Mouse (Mus musculus) neural tube, embryonic 15.5 days (tissue): ENCODE measurements around the gene Ttc23. TPM values are rescaled to one million over a fixed set of nuclear protein-coding genes. Genes with fewer than 3 reads are reported as not detected.

Experiments
- ATAC-seq: fragments of 200-750 bp; cut with Nextera tagmentation; 2 replicates; pipeline ENCODE4 v1.8.0; 2017; ENCODE audit warnings: mild to moderate bottlenecking, moderate TSS enrichment, moderate library complexity; ENCODE audit not compliant: low FRiP score
- H3K27ac ChIP-seq: fragments of 300-500 bp; sonication (generic); replicated peaks from 2 replicates; pipeline ENCODE4 v1.5.1; 2015; ENCODE audit warnings: mild to moderate bottlenecking, inconsistent platforms
- H3K27me3 ChIP-seq: fragments of 300-500 bp; sonication (generic); replicated peaks from 2 replicates; pipeline ENCODE4 v1.6.1; 2015; ENCODE audit warnings: inconsistent platforms
- H3K36me3 ChIP-seq: fragments of 300-500 bp; sonication (generic); 2 replicates; pipeline ENCODE4 v1.6.1; 2015; ENCODE audit warnings: inconsistent platforms
- H3K4me1 ChIP-seq: fragments of 300-500 bp; sonication (generic); 2 replicates; pipeline ENCODE4 v1.6.1; 2015; ENCODE audit warnings: inconsistent platforms
- H3K4me2 ChIP-seq: fragments of 300-500 bp; sonication (generic); 2 replicates; pipeline ENCODE4 v1.6.1; 2015; ENCODE audit warnings: inconsistent platforms, mild to moderate bottlenecking, moderate library complexity
- H3K4me3 ChIP-seq: fragments of 300-500 bp; sonication (generic); replicated peaks from 2 replicates; pipeline ENCODE4 v1.5.1; 2015; ENCODE audit warnings: mild to moderate bottlenecking, inconsistent platforms
- H3K9ac ChIP-seq: fragments of 300-500 bp; sonication (generic); replicated peaks from 2 replicates; pipeline ENCODE4 v1.6.1; 2015; ENCODE audit warnings: mild to moderate bottlenecking, inconsistent platforms
- H3K9me3 ChIP-seq: fragments of 300-500 bp; sonication (generic); replicated peaks from 2 replicates; pipeline ENCODE4 v1.6.1; 2016; ENCODE audit warnings: inconsistent platforms
- WGBS: fragments of 180-500 bp; shearing (Covaris S2); methylation state at CpG from one replicate; pipeline ENCODE4 v1.1.7; 2015; ENCODE audit warnings: mixed read lengths; 5-methylcytosine and 5-hydroxymethylcytosine counted together
- polyA plus RNA-seq: library from polyadenylated mRNA; unstranded; fragments of >200 nt; fragmentation: Nextera tagmentation; extraction: Ambion mirVana; gene quantifications from 2 replicates; pipeline ENCODE4 v1.2.1, GENCODE M21; 2015

Gene Ttc23
- polyA plus RNA-seq, 1 experiment from 2014 or later = 6.1 TPM

GRCm38 (mm10) chr7:67725016-67725415 is 77.8 kb downstream of the Ttc23 start:
- WGBS = 62% methylated on average over 9 of the region's 9 CpGs
- Histone ChIP-seq H3K4me3 (no peak overlapping the region), H3K9me3 (no peaks in the 10 kb centered on the region), H3K27ac (no peak overlapping the region), H3K9ac (no peak overlapping the region), H3K4me1 (no peaks in the 10 kb centered on the region), H3K36me3 (no peaks in the 10 kb centered on the region), H3K4me2 (no peak overlapping the region), H3K27me3 (no peaks in the 10 kb centered on the region)
- ATAC-seq = no peak

GRCm38 (mm10) chr7:67728203-67728602 is 81.0 kb downstream of the Ttc23 start:
- H3K9ac ChIP-seq = no peak overlapping the region
- H3K4me1 ChIP-seq = 0 out of 2 replicates have a peak, but pooled peaks cover 3% of the 10 kb centered on the region
- no peaks in the 10 kb centered on the region for H3K9me3 ChIP-seq
- H3K27me3 ChIP-seq = no peaks in the 10 kb centered on the region
- H3K4me3 ChIP-seq = no peak overlapping the region
- H3K4me2 ChIP-seq = no peak overlapping the region
- H3K27ac ChIP-seq = no peak overlapping the region
- no peaks in the 10 kb centered on the region for H3K36me3 ChIP-seq
- 97% methylated on average over 4 of the region's 4 CpGs for WGBS
- no peak for ATAC-seq

DNA sequence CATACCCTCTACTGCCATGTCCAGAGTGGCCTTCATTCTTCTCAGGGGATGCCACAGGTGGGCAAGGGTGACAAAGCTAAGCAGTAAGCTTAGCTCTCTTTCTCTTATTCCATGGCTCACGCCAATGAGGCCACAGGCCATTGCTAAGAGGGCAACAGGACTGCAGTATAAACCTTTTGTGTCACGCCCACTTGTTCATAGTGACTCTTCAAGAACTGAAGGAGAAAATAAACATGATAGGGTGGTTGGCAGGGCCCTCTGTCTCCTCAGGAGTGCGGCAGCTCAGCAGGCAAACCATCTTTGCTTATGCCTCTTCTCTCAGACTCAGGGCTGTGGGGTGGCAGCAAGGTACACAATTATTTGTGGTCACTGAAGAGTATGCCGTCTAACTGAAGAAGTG is 81.6 kb downstream of the Ttc23 start:
- 94% methylated on average over 4 of the region's 4 CpGs for WGBS
- ATAC-seq = no peak
- H3K9ac ChIP-seq = no peak overlapping the region

GRCm38 (mm10) chr7:67730431-67731110 is 83.4 kb downstream of the Ttc23 start:
- 60% methylated on average over 5 of the region's 5 CpGs for WGBS
- peak overlapping the region; percentile 51; the same call in 1 of the 2 replicates for H3K27ac ChIP-seq
- no peak overlapping the region for H3K9ac ChIP-seq
- H3K4me1 ChIP-seq = 0 out of 2 replicates have a peak, but pooled peaks cover 3% of the 10 kb centered on the region
- no peaks in the 10 kb centered on the region for H3K9me3 ChIP-seq
- H3K27me3 ChIP-seq = no peaks in the 10 kb centered on the region
- ATAC-seq = no peak
- H3K4me2 ChIP-seq = no peak overlapping the region
- H3K4me3 ChIP-seq = no peak overlapping the region
- no peaks in the 10 kb centered on the region for H3K36me3 ChIP-seq

More for the DNA sequence above, 81.6 kb downstream of the Ttc23 start:
- Histone ChIP-seq H3K4me1 (0 out of 2 replicates have a peak, but pooled peaks cover 3% of the 10 kb centered on the region), H3K27me3 (no peaks in the 10 kb centered on the region), H3K27ac (no peak overlapping the region), H3K4me3 (no peak overlapping the region), H3K4me2 (no peak overlapping the region), H3K9me3 (no peaks in the 10 kb centered on the region), H3K36me3 (no peaks in the 10 kb centered on the region)

DNA sequence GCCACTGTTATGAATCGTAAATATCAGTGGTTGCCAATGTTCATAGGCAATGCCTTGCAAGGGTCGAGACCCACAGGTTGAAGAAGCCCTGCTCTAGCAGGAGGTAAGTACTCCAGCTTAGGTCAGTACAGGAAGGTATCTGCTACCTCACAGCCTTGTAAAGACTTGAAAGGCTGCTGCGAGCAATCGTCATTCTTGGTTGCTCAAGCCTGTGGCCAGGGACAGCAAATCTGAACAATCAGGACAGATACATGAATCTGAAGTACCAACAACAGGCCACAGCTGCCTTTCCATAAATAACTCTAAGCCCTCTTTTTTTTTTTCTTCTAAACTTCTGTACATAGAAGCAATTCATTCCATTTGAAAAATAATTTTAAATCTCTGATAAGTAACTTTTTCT is 85.1 kb downstream of the Ttc23 start:
- Histone ChIP-seq H3K9ac (no peak overlapping the region), H3K9me3 (no peaks in the 10 kb centered on the region), H3K4me1 (peaks cover 7% of the 10 kb centered on the region; the same call in 1 of the 2 replicates), H3K4me3 (no peak overlapping the region), H3K27me3 (no peaks in the 10 kb centered on the region), H3K4me2 (no peak overlapping the region), H3K27ac (no peak overlapping the region), H3K36me3 (no peaks in the 10 kb centered on the region)
- WGBS = 81% methylated on average over 4 of the region's 4 CpGs
- no peak for ATAC-seq

DNA sequence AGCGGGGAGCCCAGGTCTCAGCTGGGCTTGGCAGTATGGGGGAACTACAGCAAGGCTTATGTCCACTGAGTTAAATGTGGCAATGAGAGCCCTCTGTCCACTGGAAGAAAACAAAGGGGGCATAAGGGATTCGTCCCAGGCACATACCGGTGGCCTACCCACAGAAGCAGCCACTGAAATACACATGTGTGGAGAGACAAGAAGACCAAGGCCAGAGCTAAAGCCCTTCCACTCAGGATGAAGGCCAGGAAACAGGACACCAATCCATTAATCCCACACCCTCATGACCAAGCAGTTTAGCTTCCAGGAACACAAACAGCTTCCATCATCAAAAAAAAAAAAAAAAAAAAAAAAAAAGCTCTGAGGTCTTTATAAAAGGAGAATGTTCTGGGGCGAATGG is 93.2 kb downstream of the Ttc23 start:
- H3K27me3 ChIP-seq = no peaks in the 10 kb centered on the region
- no peaks in the 10 kb centered on the region for H3K9me3 ChIP-seq
- no peak overlapping the region for H3K9ac ChIP-seq
- no peak overlapping the region for H3K4me3 ChIP-seq
- H3K36me3 ChIP-seq = no peaks in the 10 kb centered on the region
- H3K27ac ChIP-seq = no peak overlapping the region
- no peak overlapping the region for H3K4me2 ChIP-seq
- ATAC-seq = no peak
- 80% methylated on average over 4 of the region's 4 CpGs for WGBS
- peaks cover 8% of the 10 kb centered on the region; the same call in 1 of the 2 replicates for H3K4me1 ChIP-seq

DNA sequence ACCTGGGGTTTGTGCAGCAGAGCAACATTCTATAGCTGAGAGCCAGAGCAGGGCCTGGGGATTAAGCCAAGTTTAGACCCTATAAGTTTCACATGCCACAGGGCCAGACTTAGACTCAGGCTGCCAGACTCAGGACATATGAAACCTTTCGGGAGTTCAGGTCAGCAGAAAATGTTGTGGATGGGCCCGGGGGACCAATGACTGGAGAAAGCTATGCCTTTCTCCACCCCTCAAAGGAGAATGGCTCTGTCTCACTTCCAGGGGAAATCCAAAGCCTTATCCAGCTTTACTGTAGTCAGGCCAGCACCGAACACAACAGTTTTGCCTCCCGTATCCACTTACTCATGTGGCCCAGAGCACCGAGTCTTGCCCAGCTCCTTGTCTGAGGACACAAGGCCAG is 93.6 kb downstream of the Ttc23 start:
- Histone ChIP-seq H3K4me1 (peaks cover 8% of the 10 kb centered on the region; the same call in 1 of the 2 replicates), H3K4me2 (no peak overlapping the region), H3K27me3 (no peaks in the 10 kb centered on the region), H3K27ac (no peak overlapping the region), H3K9ac (no peak overlapping the region), H3K36me3 (no peaks in the 10 kb centered on the region), H3K4me3 (no peak overlapping the region), H3K9me3 (no peaks in the 10 kb centered on the region)
- ATAC-seq = no peak
- 91% methylated on average over 5 of the region's 5 CpGs for WGBS

- Histone ChIP-seq H3K4me1 (0 out of 2 replicates have a peak, but pooled peaks cover 3% of the 10 kb centered on the region), H3K27ac (no peak overlapping the region), H3K4me2 (no peak overlapping the region), H3K36me3 (no peaks in the 10 kb centered on the region), H3K4me3 (no peak overlapping the region), H3K27me3 (no peaks in the 10 kb centered on the region), H3K9ac (no peak overlapping the region), H3K9me3 (no peaks in the 10 kb centered on the region)
- ATAC-seq = no peak
- 81% methylated on average over 7 of the region's 7 CpGs for WGBS
These were observed 94.5 kb downstream of the Ttc23 start for GRCm38 (mm10) chr7:67741706-67742105.

GRCm38 (mm10) chr7:67747731-67748305 is 100.6 kb downstream of the Ttc23 start:
- Histone ChIP-seq H3K27ac (no peak overlapping the region), H3K9me3 (no peaks in the 10 kb centered on the region), H3K27me3 (no peaks in the 10 kb centered on the region), H3K36me3 (no peaks in the 10 kb centered on the region), H3K4me2 (no peak overlapping the region), H3K9ac (no peak overlapping the region), H3K4me1 (peaks cover 6% of the 10 kb centered on the region), H3K4me3 (no peak overlapping the region)
- 94% methylated on average over 4 of the region's 4 CpGs for WGBS
- no peak; the same call in 1 of the 2 replicates for ATAC-seq

DNA sequence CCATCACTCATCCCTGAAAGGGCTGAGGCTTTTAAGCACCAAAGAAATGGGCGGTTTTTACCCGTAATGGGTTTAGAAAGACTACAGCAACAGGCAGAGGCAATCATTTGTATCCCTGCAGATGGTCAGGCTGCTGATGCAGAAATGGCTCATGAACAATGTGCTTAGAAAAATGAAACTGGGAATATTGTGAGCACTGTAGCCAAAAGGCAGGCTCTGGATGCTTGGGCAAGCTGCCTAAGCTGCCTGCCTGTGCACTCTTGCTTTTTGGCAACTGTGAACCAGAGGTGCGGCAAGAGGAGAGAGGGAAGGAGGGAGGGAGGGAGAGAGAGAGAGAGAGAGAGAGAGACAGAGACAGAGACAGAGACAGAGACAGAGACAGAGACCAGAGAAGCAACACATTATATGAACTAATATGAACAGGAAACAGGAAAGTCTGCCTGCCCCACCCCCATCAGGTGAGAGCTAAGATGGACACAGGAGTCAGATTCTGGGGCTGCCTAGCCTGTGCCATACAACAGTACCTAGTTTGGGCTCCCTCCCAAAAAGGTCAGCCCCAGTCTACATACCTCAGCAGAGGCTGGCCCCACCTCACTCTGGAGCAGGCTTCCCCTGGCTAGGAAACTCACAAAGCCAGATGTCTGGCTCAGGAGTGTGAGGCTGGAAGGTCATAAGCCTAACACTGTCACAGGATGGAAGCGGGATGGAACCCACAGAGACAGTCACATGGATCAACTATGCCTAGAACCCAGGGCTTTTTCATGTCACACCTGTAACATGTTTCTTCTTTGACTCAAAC is 102.4 kb downstream of the Ttc23 start:
- 50% methylated on average over 4 of the region's 4 CpGs for WGBS
- 0 out of 2 replicates have a peak overlapping the region, but pooled peaks have one; percentile 28 for H3K27ac ChIP-seq

GRCm38 (mm10) chr7:67754606-67755005 is 107.4 kb downstream of the Ttc23 start:
- Histone ChIP-seq H3K4me1 (peaks cover 17% of the 10 kb centered on the region), H3K9ac (no peak overlapping the region), H3K27me3 (peaks cover 8% of the 10 kb centered on the region), H3K4me2 (no peak overlapping the region), H3K4me3 (no peak overlapping the region), H3K9me3 (no peaks in the 10 kb centered on the region), H3K27ac (no peak overlapping the region), H3K36me3 (no peaks in the 10 kb centered on the region)
- ATAC-seq = no peak
- 78% methylated on average over 11 of the region's 11 CpGs for WGBS

More for the DNA sequence above, 102.4 kb downstream of the Ttc23 start:
- peaks cover 6% of the 10 kb centered on the region for H3K4me1 ChIP-seq
- no peaks in the 10 kb centered on the region for H3K9me3 ChIP-seq
- no peaks in the 10 kb centered on the region for H3K36me3 ChIP-seq
- H3K4me3 ChIP-seq = no peak overlapping the region
- H3K27me3 ChIP-seq = no peaks in the 10 kb centered on the region
- no peak overlapping the region for H3K9ac ChIP-seq
- H3K4me2 ChIP-seq = no peak overlapping the region
- ATAC-seq = peak; percentile 24; the same call in 1 of the 2 replicates
